ENCODE assay signal across 8 mouse cellular contexts in the genomic region with DNA sequence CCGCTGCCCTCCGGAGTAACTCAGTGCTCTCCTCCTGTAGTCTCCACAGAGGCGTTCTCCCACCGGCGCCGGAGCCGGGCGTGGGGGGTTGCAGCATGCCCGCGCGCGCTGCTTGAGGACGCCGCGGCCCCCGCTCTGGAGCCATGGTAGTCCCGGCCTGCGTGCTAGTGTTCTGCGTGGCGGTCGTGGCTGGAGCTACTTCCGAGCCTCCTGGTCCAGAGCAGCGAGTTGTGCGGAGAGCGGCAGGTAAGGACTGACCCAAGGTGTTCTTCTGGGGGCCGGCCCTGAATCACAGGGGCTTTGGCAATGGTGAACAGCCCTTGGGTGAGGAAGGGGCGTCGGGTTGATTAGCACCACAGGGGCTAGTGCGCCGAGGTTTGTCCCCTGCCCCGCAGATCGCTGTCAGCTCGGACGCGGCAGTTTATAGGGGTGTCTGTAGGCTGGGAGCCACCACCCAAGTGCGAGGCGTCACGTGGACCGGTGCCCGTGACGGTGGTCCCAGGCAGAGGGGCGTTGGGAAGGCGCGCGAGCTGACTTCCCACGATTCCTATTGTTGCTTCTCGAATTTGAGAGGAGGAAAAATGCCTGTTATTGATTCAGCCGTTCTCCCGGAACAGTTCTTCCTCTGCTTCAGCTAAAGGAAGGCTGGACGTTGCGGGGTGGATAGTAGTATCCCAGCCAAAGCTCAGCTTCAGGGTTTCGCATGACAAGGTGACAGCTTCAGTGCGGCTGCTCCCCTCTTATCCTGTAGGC. TPM values are rescaled to one million over a fixed set of nuclear protein-coding genes. Genes with fewer than 3 reads are reported as not detected.
DNase-seq lines count a peak whose midpoint lies in the region; ATAC-seq and TF ChIP-seq lines count a peak whose summit lies in the region.

No protein-coding gene starts in this region.

- H3K9ac ChIP-seq in CH12.LX (ENCODE audit: insufficient read depth, low read depth), result peak overlapping the region; percentile 22; the same call in 1 of the 2 replicates
- H3K9ac ChIP-seq in forebrain, embryonic 16.5 days (replicated peaks; ENCODE audit: low read depth, low read length), result peak overlapping the region; percentile 89
- peak overlapping the region; percentile 54 for H3K9ac ChIP-seq in liver, embryonic 16.5 days (ENCODE audit: low read depth, low read length)

- H3K9me3 ChIP-seq in CH12.LX (replicated peaks; ENCODE audit: low read length), result peaks cover 15% of the 10 kb centered on the region
- no peaks in the 10 kb centered on the region for H3K9me3 ChIP-seq in forebrain, embryonic 16.5 days (ENCODE audit: control insufficient read depth, low read length)
- H3K9me3 ChIP-seq in liver, embryonic 16.5 days (replicated peaks; ENCODE audit: control insufficient read depth, low read length), result no peaks in the 10 kb centered on the region

- ATAC-seq in forebrain, embryonic 16.5 days, result peak; percentile 27
- ATAC-seq in liver, embryonic 16.5 days (ENCODE audit: low read depth), result no peak

- no peak overlapping the region for H3K27ac ChIP-seq in CH12.LX (ENCODE audit: insufficient read depth, low read depth)
- H3K27ac ChIP-seq in forebrain, embryonic 16.5 days (ENCODE audit: low read length), result peak overlapping the region; percentile 53
- H3K27ac ChIP-seq in liver, embryonic 16.5 days (ENCODE audit: low read length), result no peak overlapping the region; the same call in 1 of the 2 replicates

- DNase-seq in embryo, embryonic 10.5 days (ENCODE audit: low spot score), result peak; percentile 65
- DNase-seq in embryo, embryonic 9.5 days (ENCODE audit: extremely low spot score), result no peak
- no peak for DNase-seq in CH12.LX (ENCODE audit: extremely low read depth)
- DNase-seq in ovary, postnatal 14 days (ENCODE audit: low spot score), result no peak
- no peak for DNase-seq in adrenal gland, postnatal 25 days
- DNase-seq in kidney, postnatal 25 days, result no peak

- H3K4me3 ChIP-seq in CH12.LX (replicated peaks in 1 of 3; ENCODE audit: low read depth in 2 of 3, low read length in 2 of 3, poor library complexity in 1 of 3), result peak overlapping the region in 2 of 3 experiments; percentile 39 to 50
- H3K4me3 ChIP-seq in forebrain, embryonic 16.5 days (replicated peaks; ENCODE audit: low read length), result peak overlapping the region; percentile 73
- peak overlapping the region; percentile 65 for H3K4me3 ChIP-seq in liver, embryonic 16.5 days (ENCODE audit: low read depth, low read length)

- no peaks in the 10 kb centered on the region for H3K79me2 ChIP-seq in CH12.LX (replicated peaks; ENCODE audit: control insufficient read depth, extremely low read depth, insufficient read depth, poor library complexity, severe bottlenecking)

- peak overlapping the region; percentile 79 for H3K4me2 ChIP-seq in CH12.LX (ENCODE audit: insufficient read depth, low read depth, poor library complexity, severe bottlenecking)
- peak overlapping the region; percentile 98 for H3K4me2 ChIP-seq in forebrain, embryonic 16.5 days (ENCODE audit: low read length)
- H3K4me2 ChIP-seq in liver, embryonic 16.5 days (ENCODE audit: low read depth, low read length), result peak overlapping the region; percentile 65

- no peak for TF ChIP-seq POLR2A in CH12.LX (IDR thresholded peaks at IDR 0.05; ENCODE audit: low read depth, low read length)

- no peak for TF ChIP-seq EP300 in CH12.LX (IDR thresholded peaks at IDR 0.05; ENCODE audit: low read length)

- dilution Hi-C loops in CH12.LX (cut with MboI; ENCODE audit: extremely low pct_ligation_motif_present, extremely low pct_unique_long_range_greater_than_20kb, low sequenced_read_pairs), result no loop called here

- H3K36me3 ChIP-seq in CH12.LX (replicated peaks in 1 of 2; ENCODE audit: control insufficient read depth in 1 of 2, insufficient read depth in 1 of 2, low read length in 1 of 2), result no peaks in the 10 kb centered on the region
- no peaks in the 10 kb centered on the region for H3K36me3 ChIP-seq in forebrain, embryonic 16.5 days (ENCODE audit: control insufficient read depth, insufficient read depth)
- no peaks in the 10 kb centered on the region for H3K36me3 ChIP-seq in liver, embryonic 16.5 days (ENCODE audit: control insufficient read depth, insufficient read depth)

- WGBS in forebrain, embryonic 16.5 days, result under 1% methylated on average over 52 of the region's 53 CpGs
- WGBS in liver, embryonic 16.5 days (ENCODE audit: insufficient replicate concordance), result under 1% methylated on average over 53 of the region's 53 CpGs

- TF ChIP-seq CTCF in CH12.LX (conservative IDR thresholded peaks at IDR 0.05 in 1 of 2, IDR thresholded peaks at IDR 0.05 in 1 of 2; ENCODE audit: low read depth in 2 of 2, low read length in 2 of 2), result no peak

- H3K4me1 ChIP-seq in CH12.LX (ENCODE audit: control insufficient read depth in 1 of 2, insufficient read depth in 2 of 2), result peaks cover 0 to 23% of the 10 kb centered on the region in 2 experiments; a peak in 2 of 4 replicates
- H3K4me1 ChIP-seq in forebrain, embryonic 16.5 days (replicated peaks; ENCODE audit: control insufficient read depth, insufficient read depth, low read length), result peaks cover 44% of the 10 kb centered on the region
- H3K4me1 ChIP-seq in liver, embryonic 16.5 days (ENCODE audit: control insufficient read depth, low read depth, low read length), result peaks cover 10% of the 10 kb centered on the region; the same call in 1 of the 2 replicates

- in situ Hi-C loops in CH12.LX (cut with MboI; ENCODE audit: low pct_ligation_motif_present, low pct_unique_long_range_greater_than_20kb, low sequenced_read_pairs), result no loop called here

- H3K27me3 ChIP-seq in CH12.LX (replicated peaks), result peaks cover 87% of the 10 kb centered on the region
- H3K27me3 ChIP-seq in forebrain, embryonic 16.5 days (replicated peaks; ENCODE audit: control insufficient read depth, insufficient read depth, low read length), result no peaks in the 10 kb centered on the region
- H3K27me3 ChIP-seq in liver, embryonic 16.5 days (ENCODE audit: control insufficient read depth, insufficient read depth, low read depth, low read length), result peaks cover 54% of the 10 kb centered on the region

- no peak for TF ChIP-seq RAD21 in CH12.LX (IDR thresholded peaks at IDR 0.05; ENCODE audit: low read depth, low read length)

TF ChIP-seq in CH12.LX, 34 proteins besides CTCF, POLR2A, EP300 and RAD21:
- no peak for TF ChIP-seq JUND (conservative IDR thresholded peaks at IDR 0.05; ENCODE audit: low read depth, low read length)
- no peak for TF ChIP-seq ZKSCAN1 (IDR thresholded peaks at IDR 0.05; ENCODE audit: borderline replicate concordance, low read depth, low read length)
- TF ChIP-seq SIN3A (IDR thresholded peaks at IDR 0.05; ENCODE audit: low read length), result no peak
- TF ChIP-seq HCFC1 (IDR thresholded peaks at IDR 0.05; ENCODE audit: low read depth, low read length), result no peak
- TF ChIP-seq TCF12 (IDR thresholded peaks at IDR 0.05; ENCODE audit: low read depth, low read length), result no peak
- TF ChIP-seq USF1 (IDR thresholded peaks at IDR 0.05; ENCODE audit: low read depth, low read length), result no peak
- TF ChIP-seq MXI1 (IDR thresholded peaks at IDR 0.05; ENCODE audit: low read depth, low read length), result no peak
- no peak for TF ChIP-seq MAFK (IDR thresholded peaks at IDR 0.05; ENCODE audit: insufficient replicate concordance, low read length)
- TF ChIP-seq UBTF (IDR thresholded peaks at IDR 0.05; ENCODE audit: low read depth, low read length), result no peak
- no peak for TF ChIP-seq TBP (conservative IDR thresholded peaks at IDR 0.05; ENCODE audit: low read depth, low read length)
- TF ChIP-seq NELFE (IDR thresholded peaks at IDR 0.05; ENCODE audit: low read depth, low read length), result no peak
- no peak for TF ChIP-seq ZC3H11A (IDR thresholded peaks at IDR 0.05; ENCODE audit: low read depth, low read length)
- no peak for TF ChIP-seq GABPA (IDR thresholded peaks at IDR 0.05; ENCODE audit: insufficient replicate concordance, low read depth, low read length)
- TF ChIP-seq PAX5 (IDR thresholded peaks at IDR 0.05; ENCODE audit: low read length), result no peak
- TF ChIP-seq MAZ (IDR thresholded peaks at IDR 0.05; ENCODE audit: low read depth, low read length), result no peak

RNA-seq across cellular contexts. Expression of gene Fgfr3, which starts 1.0 kb away (rescaled TPM):
- total RNA-seq in CH12.LX (2012; rRNA removed) (0.76 and 1.2 TPM in 2 replicates), CH12.LX (2014; rRNA removed) (0.12 and 0.19 TPM in 2 replicates)
- 0.23 and 0.35 TPM in 2 replicates for polyA plus RNA-seq in CH12.LX (2012; ENCODE audit: insufficient read length, low read depth)
- 29.9 and 33.0 TPM in 2 replicates for polyA plus RNA-seq in forebrain, embryonic 16.5 days (2015; fragmentation: Nextera tagmentation; extraction: Ambion mirVana)
- 2.9 and 3.4 TPM in 2 replicates for polyA plus RNA-seq in liver, embryonic 16.5 days (2015; fragmentation: Nextera tagmentation; extraction: Ambion mirVana)
- total RNA-seq in adrenal gland, postnatal 25 days (2021), result 2.0 and 3.2 TPM in 2 replicates

Comparison
In these comparisons a context has a peak if more than half of its experiments do, and no peak if none do; other contexts are left out.
1. H3K9ac ChIP-seq: peak in every context shown above with its lines; median percentile 89 in forebrain, embryonic 16.5 days; 54 in liver, embryonic 16.5 days; 22 in CH12.LX.